Mouse (Mus musculus) natural killer cell, adult 2 months (primary cell): ENCODE measurements around the gene St6galnac5.
A peak's percentile ranks its signal among the peaks of the same experiment; 100 is the strongest.

Source experiments
- DNase-seq, 2 experiments: peaks; one replicate each; pipeline ENCODE4 v3.0.0; 2022; ENCODE audit warnings: low spot score in 2 of 2

St6galnac5 gene

GRCm38 (mm10) chr3:152950299-152950698 is 31.7 kb downstream of the St6galnac5 start:
- no peak for DNase-seq

GRCm38 (mm10) chr3:152949233-152949777 is 32.7 kb downstream of the St6galnac5 start:
- DNase-seq = no peak

- DNase-seq = no peak
Observed at GRCm38 (mm10) chr3:152948556-152948955, 33.5 kb downstream of the St6galnac5 start.

- DNase-seq = no peak
Observed at GRCm38 (mm10) chr3:152947031-152947640, 34.9 kb downstream of the St6galnac5 start.

GRCm38 (mm10) chr3:152944766-152945165 is 37.3 kb downstream of the St6galnac5 start:
- DNase-seq = no peak

GRCm38 (mm10) chr3:152942985-152943384 is 39.1 kb downstream of the St6galnac5 start:
- DNase-seq = peak; percentile 32 to 44

- no peak for DNase-seq
Observed at GRCm38 (mm10) chr3:152941671-152942070, 40.4 kb downstream of the St6galnac5 start.

- DNase-seq = no peak
Observed at GRCm38 (mm10) chr3:152936313-152936712, 45.7 kb downstream of the St6galnac5 start.

- DNase-seq = no peak
Observed at GRCm38 (mm10) chr3:152933737-152934136, 48.3 kb downstream of the St6galnac5 start.

GRCm38 (mm10) chr3:152932544-152932943 is 49.5 kb downstream of the St6galnac5 start:
- DNase-seq = no peak

- DNase-seq = no peak
Observed at GRCm38 (mm10) chr3:152932096-152932495, 50.0 kb downstream of the St6galnac5 start.

GRCm38 (mm10) chr3:152931354-152931753 is 50.7 kb downstream of the St6galnac5 start:
- DNase-seq = no peak

GRCm38 (mm10) chr3:152929788-152930281 is 52.2 kb downstream of the St6galnac5 start:
- DNase-seq = no peak

GRCm38 (mm10) chr3:152929256-152929787 is 52.7 kb downstream of the St6galnac5 start:
- no peak for DNase-seq

GRCm38 (mm10) chr3:152928287-152928975 is 53.6 kb downstream of the St6galnac5 start:
- DNase-seq = peak; percentile 42 to 51

- peak; percentile 38 to 55 for DNase-seq
Observed at GRCm38 (mm10) chr3:152926166-152926565, 55.9 kb downstream of the St6galnac5 start.

- DNase-seq = no peak
Observed at GRCm38 (mm10) chr3:152925364-152925763, 56.7 kb downstream of the St6galnac5 start.

- DNase-seq = no peak
Observed at GRCm38 (mm10) chr3:152923530-152923929, 58.5 kb downstream of the St6galnac5 start.

- DNase-seq = peak; percentile 39 to 51
Observed at GRCm38 (mm10) chr3:152920365-152920764, 61.7 kb downstream of the St6galnac5 start.

- no peak for DNase-seq
Observed at GRCm38 (mm10) chr3:152919101-152919500, 62.9 kb downstream of the St6galnac5 start.

GRCm38 (mm10) chr3:152917579-152917978 is 64.5 kb downstream of the St6galnac5 start:
- DNase-seq = no peak

GRCm38 (mm10) chr3:152914376-152914775 is 67.7 kb downstream of the St6galnac5 start:
- no peak for DNase-seq

- no peak for DNase-seq
Observed at GRCm38 (mm10) chr3:152913625-152914024, 68.4 kb downstream of the St6galnac5 start.
